In genomic region chr2:157746558-157746957, GRCm38 (mm10) we compare ENCODE assay signal across 11 mouse cellular contexts. TPM values are rescaled to one million over a fixed set of nuclear protein-coding genes. Genes with fewer than 3 reads are reported as not detected.
DNase-seq lines count a peak whose midpoint lies in the region; ATAC-seq and TF ChIP-seq lines count a peak whose summit lies in the region.
"Had no signal": no experiment of that assay in that cellular context is flagged by ENCODE, and none has a peak within 500 bp of the region (broad histone marks: within the 10 kb centered on the region; RNA-seq: fewer than 3 reads in every experiment).

No protein-coding gene starts in this region.

- DNase-seq in layer of hippocampus, adult 2 months (ENCODE audit: low spot score in 2 of 2) = no peak
- no peak for DNase-seq in layer of hippocampus, postnatal 14 days (ENCODE audit: low spot score in 2 of 2)
- no peak for DNase-seq in embryonic facial prominence, embryonic 11.5 days (ENCODE audit: low spot score)
- DNase-seq in thymus, postnatal 0 days (ENCODE audit: low spot score) = peak; percentile 90
- no peak for DNase-seq in urinary bladder, postnatal 14 days (ENCODE audit: low spot score)
- no peak for DNase-seq in liver
- DNase-seq: layer of hippocampus, postnatal 36 days; lung, postnatal 4 days; right cerebral cortex, postnatal 14 days had no signal

- peak overlapping the region; percentile 71; the same call in 1 of the 2 replicates for H3K27ac ChIP-seq in layer of hippocampus, adult 2 months
- H3K27ac ChIP-seq in embryonic facial prominence, embryonic 11.5 days (replicated peaks; ENCODE audit: low read depth, low read length) = no peak overlapping the region

- no peak overlapping the region for H3K4me2 ChIP-seq in embryonic facial prominence, embryonic 11.5 days (ENCODE audit: low read depth, low read length)

- no peak for TF ChIP-seq CTCF in layer of hippocampus, adult 2 months (conservative IDR thresholded peaks at IDR 0.05)
- no peak for TF ChIP-seq CTCF in E14TG2a.4 (conservative IDR thresholded peaks at IDR 0.05; ENCODE audit: low read length)

- ATAC-seq in embryonic facial prominence, embryonic 11.5 days (replicated peaks; ENCODE audit: insufficient number of reproducible peaks, low FRiP score, low TSS enrichment, low read depth) = 0 out of 2 replicates have a peak, but pooled peaks have one; percentile 9
- ATAC-seq: forebrain, embryonic 16.5 days had no signal

- WGBS in embryonic facial prominence, embryonic 11.5 days = 55% methylated on average over 9 of the region's 9 CpGs

- H3K9ac ChIP-seq in embryonic facial prominence, embryonic 11.5 days (replicated peaks; ENCODE audit: low read length) = no peak overlapping the region

- H3K9me3 ChIP-seq in E14TG2a.4 (ENCODE audit: low read length) = no peaks in the 10 kb centered on the region
- no peaks in the 10 kb centered on the region for H3K9me3 ChIP-seq in embryonic facial prominence, embryonic 11.5 days (replicated peaks; ENCODE audit: control insufficient read depth, low read length)

- no peaks in the 10 kb centered on the region for H3K27me3 ChIP-seq in E14TG2a.4 (ENCODE audit: insufficient read depth, low read length)
- no peaks in the 10 kb centered on the region for H3K27me3 ChIP-seq in embryonic facial prominence, embryonic 11.5 days (ENCODE audit: control insufficient read depth, insufficient read depth, low read length)

- no peak overlapping the region for H3K4me3 ChIP-seq in layer of hippocampus, adult 2 months
- H3K4me3 ChIP-seq in E14TG2a.4 (replicated peaks; ENCODE audit: low read length) = 0 out of 2 replicates have a peak overlapping the region, but pooled peaks have one; percentile 5
- H3K4me3 ChIP-seq in embryonic facial prominence, embryonic 11.5 days (ENCODE audit: low read depth, low read length) = no peak overlapping the region

- H3K4me1 ChIP-seq in E14TG2a.4 (replicated peaks; ENCODE audit: low read depth, low read length) = peaks cover 73% of the 10 kb centered on the region
- 0 out of 2 replicates have a peak, but pooled peaks cover 2% of the 10 kb centered on the region for H3K4me1 ChIP-seq in embryonic facial prominence, embryonic 11.5 days (ENCODE audit: control insufficient read depth, insufficient read depth, low read length)

- peaks cover 24% of the 10 kb centered on the region for H3K36me3 ChIP-seq in E14TG2a.4 (ENCODE audit: insufficient read depth, low read length)
- H3K36me3 ChIP-seq in embryonic facial prominence, embryonic 11.5 days (replicated peaks; ENCODE audit: control insufficient read depth, insufficient read depth, low read depth, low read length) = no peaks in the 10 kb centered on the region

RNA-seq across cellular contexts. Expression of gene Ctnnbl1, which starts 9.4 kb away (rescaled TPM):
- total RNA-seq in layer of hippocampus, adult 2 months (2021) = 10 to 100 TPM; 29.2 to 32.8 TPM
- total RNA-seq in layer of hippocampus, postnatal 14 days (2021) = 10 to 100 TPM; 24.4 to 26.9 TPM
- polyA plus RNA-seq in embryonic facial prominence, embryonic 11.5 days (2014; fragmentation: Nextera tagmentation; extraction: Ambion mirVana) = 94.9 and 97.1 TPM in 2 replicates
- 67.8 and 74.7 TPM in 2 replicates for polyA plus RNA-seq in thymus, postnatal 0 days (2015; fragmentation: Nextera tagmentation; extraction: Ambion mirVana)
